Mouse (Mus musculus) pancreas, adult 10 weeks (tissue): Measurements from ENCODE around the gene Usp7. TPM values are rescaled to one million over a fixed set of nuclear protein-coding genes. Genes with fewer than 3 reads are reported as not detected.

ENCODE experiments used
- polyA plus RNA-seq: library from polyadenylated mRNA; stranded (reverse); fragments of 350-450 nt; fragmentation: Illumina TruSeq; extraction: RNeasy Lipid Tissue Mini Kit (QIAGEN cat#74804); gene quantifications from one replicate; pipeline ENCODE4 v1.2.3, GENCODE M21; 2015; ENCODE audit warnings: low read depth, low replicate concordance; ENCODE audit not compliant: insufficient read depth

The Usp7 gene
- 22.3 TPM for polyA plus RNA-seq

GRCm38 (mm10) chr16:8791949-8792557 is at the start of gene Usp7:
Usp7 (minus strand) TSS chr16:8792308.

GRCm38 (mm10) chr16:8829564-8830359 is 37.7 kb upstream of the Usp7 start, which contains the start of gene 1810013L24Rik:
1810013L24Rik (plus strand) TSS chr16:8830100.

GRCm38 (mm10) chr16:8680470-8680869 is 111.6 kb downstream of the Usp7 start, which contains the start of gene Gm5767:
Gm5767 (plus strand) TSS chr16:8680770.

GRCm38 (mm10) chr16:8671551-8672349 is 120.4 kb downstream of the Usp7 start, which contains the start of gene Carhsp1:
Carhsp1 (minus strand) TSS chr16:8672155.

Other genes with a start within 250 kb of the Usp7 start
- gene Pmm2, start 154.6 kb downstream of the Usp7 start, polyA plus RNA-seq: 18.3 TPM
- gene Tmem186, start 154.6 kb downstream of the Usp7 start, polyA plus RNA-seq: 4.4 TPM
- 17.2 TPM for gene Carhsp1, start 120.2 kb downstream of the Usp7 start, polyA plus RNA-seq
- gene Gm5767, start 111.5 kb downstream of the Usp7 start, polyA plus RNA-seq: not detected
- 10.9 TPM for gene 1810013L24Rik, start 37.8 kb upstream of the Usp7 start, polyA plus RNA-seq